Mouse (Mus musculus): ENCODE measurements around the gene Umps.

Umps gene

GRCm38 (mm10) chr16:33930785-33931184 lies 36.1 kb downstream of the Umps start:
- DNase-seq (ENCODE audit: low spot score in 2 of 2), result no peak

- no peak for DNase-seq (ENCODE audit: low spot score in 2 of 2)
Observed at GRCm38 (mm10) chr16:33928788-33929462, 37.9 kb downstream of the Umps start.

- no peak for DNase-seq (ENCODE audit: low spot score in 2 of 2)
Observed at GRCm38 (mm10) chr16:33927263-33927824, 39.5 kb downstream of the Umps start.

- DNase-seq (ENCODE audit: low spot score in 2 of 2), result no peak
Observed at GRCm38 (mm10) chr16:33923758-33924157, 43.1 kb downstream of the Umps start.

GRCm38 (mm10) chr16:33923001-33923316 lies 43.9 kb downstream of the Umps start:
- no peak for DNase-seq (ENCODE audit: low spot score in 2 of 2)

GRCm38 (mm10) chr16:33922111-33923000 lies 44.5 kb downstream of the Umps start:
- DNase-seq (ENCODE audit: low spot score in 2 of 2), result peak in 1 of 2 experiments; percentile 27

- no peak for DNase-seq (ENCODE audit: low spot score in 2 of 2)
Observed at GRCm38 (mm10) chr16:33921514-33921913, 45.3 kb downstream of the Umps start.

- DNase-seq (ENCODE audit: low spot score in 2 of 2), result no peak
Observed at GRCm38 (mm10) chr16:33917926-33918325, 48.9 kb downstream of the Umps start.

- DNase-seq (ENCODE audit: low spot score in 2 of 2), result no peak
Observed at GRCm38 (mm10) chr16:33917390-33917789, 49.4 kb downstream of the Umps start.

GRCm38 (mm10) chr16:33916473-33917251 lies 50.2 kb downstream of the Umps start:
- DNase-seq (ENCODE audit: low spot score in 2 of 2), result no peak

- no peak for DNase-seq (ENCODE audit: low spot score in 2 of 2)
Observed at GRCm38 (mm10) chr16:33914997-33915396, 51.8 kb downstream of the Umps start.

GRCm38 (mm10) chr16:33908239-33908638 lies 58.6 kb downstream of the Umps start:
- no peak for DNase-seq (ENCODE audit: low spot score in 2 of 2)
